Mouse (Mus musculus) cortical plate, adult 2 months (tissue): Measurements from ENCODE around the gene Sucla2. TPM values are rescaled to one million over a fixed set of nuclear protein-coding genes. Genes with fewer than 3 reads are reported as not detected.
A peak's percentile ranks its signal among the peaks of the same experiment; 100 is the strongest.
"Not testable (repeated sequence)": the region's sequence is repeated elsewhere in the genome, so short reads cannot be mapped to it uniquely, and the experiment has no call there.

Source experiments
- H3K27ac ChIP-seq: fragments of 200-500 bp; 2 replicates; pipeline ENCODE4 v1.5.1; 2012; ENCODE audit warnings: low read length, control low read depth, inconsistent platforms; ENCODE audit not compliant: insufficient read depth
- H3K4me1 ChIP-seq: fragments of 200-500 bp; 2 replicates; pipeline ENCODE4 v1.6.1; 2011; ENCODE audit warnings: low read length; ENCODE audit not compliant: control insufficient read depth, insufficient read depth
- H3K4me3 ChIP-seq: fragments of 200-500 bp; 2 replicates; pipeline ENCODE4 v1.5.1; 2011; ENCODE audit warnings: mild to moderate bottlenecking, low read length, control low read depth; ENCODE audit not compliant: insufficient read depth
- CTCF ChIP-seq: fragments of 200-500 bp; IDR thresholded peaks from 2 replicates; pipeline ENCODE4 v1.5.1; 2011; ENCODE audit warnings: mild to moderate bottlenecking, control low read depth, low read length; ENCODE audit not compliant: insufficient read depth; ENCODE audit errors: extremely low read depth
- POLR2A ChIP-seq: fragments of 200-500 bp; IDR thresholded peaks from 2 replicates; pipeline ENCODE4 v1.6.1; 2011; ENCODE audit warnings: mild to moderate bottlenecking, low read length, control low read depth; ENCODE audit not compliant: insufficient read depth; ENCODE audit errors: extremely low read depth
- polyA plus RNA-seq: library from polyadenylated mRNA; depleted of rRNA; stranded (reverse); fragments of >200 nt; gene quantifications from 2 replicates; pipeline ENCODE4 v1.2.3, GENCODE M21; 2012

Gene Sucla2
- polyA plus RNA-seq, 1 experiment, result 115 TPM

DNA sequence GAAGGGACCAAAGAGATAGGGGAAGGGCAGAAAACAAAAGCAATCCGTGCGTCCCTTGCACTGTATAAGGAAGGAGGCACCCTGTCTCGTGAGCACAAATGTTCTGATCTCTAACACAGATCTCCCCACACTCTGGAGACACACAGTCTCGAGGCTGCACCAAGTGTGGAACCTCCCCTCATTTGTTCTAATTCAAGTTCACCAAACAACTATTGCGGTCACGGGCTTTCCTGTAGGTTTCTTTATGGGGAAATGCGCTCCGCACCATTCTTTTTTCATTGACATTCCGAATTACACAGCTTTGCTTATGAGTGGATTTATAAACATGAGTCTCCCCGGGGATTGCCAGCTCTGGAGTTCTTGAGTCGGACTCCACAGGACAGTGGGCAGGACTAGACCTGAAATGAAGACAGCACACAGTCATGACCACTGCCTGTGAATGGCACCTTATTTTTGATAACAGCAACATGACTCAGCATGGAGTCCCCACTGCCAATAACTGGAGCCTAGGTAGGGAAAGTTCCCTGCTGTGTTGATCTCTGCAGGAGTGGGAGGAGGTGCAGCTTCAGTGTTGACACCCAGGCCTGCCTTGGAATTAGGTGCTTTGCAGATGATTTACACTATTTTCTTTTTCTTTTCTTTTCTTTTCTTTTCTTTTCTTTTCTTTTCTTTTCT lies 17.3 kb upstream of the Sucla2 start:
- Histone ChIP-seq H3K4me1 (peaks cover 4% of the 10 kb centered on the region; the same call in 1 of the 2 replicates), H3K27ac (no peak overlapping the region), H3K4me3 (no peak overlapping the region)
- TF ChIP-seq CTCF (no peak), POLR2A (no peak)

GRCm38 (mm10) chr14:73508630-73509395 lies 16.3 kb upstream of the Sucla2 start:
- Histone ChIP-seq H3K4me3 (no peak overlapping the region), H3K27ac (no peak overlapping the region), H3K4me1 (peaks cover 4% of the 10 kb centered on the region; the same call in 1 of the 2 replicates)
- TF ChIP-seq POLR2A (no peak), CTCF (no peak)

GRCm38 (mm10) chr14:73509765-73510423 lies 15.2 kb upstream of the Sucla2 start, which contains the start of gene Med4:
Gene Med4 (plus strand): TSS chr14:73510025.
- H3K4me3 ChIP-seq, result peak within 1 kb of the TSS; percentile 58
- H3K27ac ChIP-seq, result no peak within 1 kb of the TSS
- TF ChIP-seq CTCF (peak; percentile 100), POLR2A (peak; percentile 64; the same call in 1 of the 2 replicates)
- H3K4me1 ChIP-seq, result peaks cover 4% of the 10 kb centered on the region; the same call in 1 of the 2 replicates

- Histone ChIP-seq H3K4me1 (no peaks in the 10 kb centered on the region), H3K4me3 (no peak overlapping the region), H3K27ac (no peak overlapping the region)
- TF ChIP-seq POLR2A (no peak), CTCF (no peak)
Observed at GRCm38 (mm10) chr14:73524136-73524535, 983 bp upstream of the Sucla2 start.

DNA sequence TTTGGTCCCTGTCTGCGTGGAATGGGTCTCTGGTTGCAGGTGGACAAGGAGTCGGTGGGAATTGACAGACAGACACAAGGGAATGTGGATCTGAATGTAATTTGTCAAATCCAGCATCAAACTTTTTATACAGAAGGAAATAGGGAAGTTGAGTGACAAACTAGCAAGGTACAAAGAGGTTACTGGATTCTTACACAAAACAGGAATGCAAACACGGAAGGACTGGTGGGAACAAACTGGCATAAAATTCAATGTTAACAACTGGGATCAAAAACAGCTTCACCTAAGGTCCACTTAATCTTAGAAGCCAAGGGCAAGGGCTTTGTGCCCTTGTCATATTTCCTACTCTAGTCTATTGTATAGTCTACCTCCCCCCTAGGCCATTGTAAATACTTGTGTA lies 3.5 kb downstream of the Sucla2 start:
- not testable (repeated sequence) for H3K4me3 ChIP-seq, H3K27ac ChIP-seq, H3K4me1 ChIP-seq

DNA sequence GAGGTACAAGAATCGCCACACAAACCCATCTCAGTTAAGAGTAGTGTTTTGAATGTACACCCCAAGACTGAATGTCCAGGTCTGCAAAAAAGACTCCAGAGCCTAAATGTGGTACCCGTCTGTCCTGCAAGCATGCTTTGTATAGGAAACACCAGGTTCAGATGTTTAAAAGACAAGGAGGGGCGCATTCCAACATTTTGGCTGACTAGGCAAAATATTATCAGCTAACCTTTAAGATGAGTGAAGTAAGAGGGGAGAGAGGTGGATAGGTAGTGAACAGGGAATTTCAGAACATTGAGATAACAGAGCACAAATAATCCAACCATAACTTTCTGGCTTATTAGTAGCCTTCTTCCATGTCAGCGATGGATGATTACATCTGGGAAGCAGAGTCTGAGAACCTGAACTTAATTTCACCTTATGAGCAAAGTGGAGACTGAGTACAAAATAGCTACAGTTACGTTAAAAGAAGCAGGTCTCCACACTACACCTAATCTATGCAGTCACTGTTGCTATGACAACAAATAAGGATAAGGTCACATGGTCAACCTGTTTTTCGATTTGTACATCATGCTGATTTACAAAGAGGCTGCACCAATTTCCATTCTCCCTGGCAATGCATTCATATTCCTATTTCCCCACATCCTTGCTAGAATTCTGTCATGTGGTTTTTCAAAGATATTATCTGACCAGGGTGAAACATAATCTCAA lies 8.8 kb downstream of the Sucla2 start:
- no peak overlapping the region for H3K27ac ChIP-seq
- TF ChIP-seq POLR2A (no peak), CTCF (no peak)

GRCm38 (mm10) chr14:73535641-73536040 lies 10.5 kb downstream of the Sucla2 start:
- Histone ChIP-seq H3K27ac (no peak overlapping the region), H3K4me1 (no peaks in the 10 kb centered on the region), H3K4me3 (no peak overlapping the region)
- no peak for TF ChIP-seq POLR2A
- TF ChIP-seq CTCF, result no peak

More for the DNA sequence above, 8.8 kb downstream of the Sucla2 start:
- Histone ChIP-seq H3K4me1 (no peaks in the 10 kb centered on the region), H3K4me3 (no peak overlapping the region)

DNA sequence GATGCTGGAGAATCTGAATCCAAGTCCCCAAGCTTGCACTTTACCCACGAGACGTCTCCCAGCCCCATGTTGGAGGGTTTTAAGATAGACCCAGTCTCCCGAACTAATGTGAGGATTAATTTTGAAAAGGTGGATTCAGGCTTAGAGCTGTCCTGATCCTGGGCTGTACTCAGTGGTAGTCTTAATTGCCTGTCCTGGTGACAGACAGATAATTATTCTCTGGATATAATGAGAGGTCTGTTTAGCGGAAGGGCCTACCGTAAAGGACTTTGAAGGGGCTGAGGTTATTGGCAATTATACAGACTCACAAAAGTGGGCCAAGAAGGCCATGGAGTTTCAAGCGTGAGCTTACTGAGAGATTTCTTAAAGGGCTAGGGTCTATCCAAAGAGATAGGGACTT lies 18.7 kb downstream of the Sucla2 start:
- H3K4me1 ChIP-seq, result no peaks in the 10 kb centered on the region
- TF ChIP-seq CTCF, result no peak
- no peak for TF ChIP-seq POLR2A
- H3K27ac ChIP-seq, result no peak overlapping the region
- no peak overlapping the region for H3K4me3 ChIP-seq

GRCm38 (mm10) chr14:73547034-73547433 lies 21.9 kb downstream of the Sucla2 start:
- Histone ChIP-seq H3K4me1 (no peaks in the 10 kb centered on the region), H3K4me3 (no peak overlapping the region), H3K27ac (no peak overlapping the region)
- TF ChIP-seq CTCF (no peak), POLR2A (no peak)

DNA sequence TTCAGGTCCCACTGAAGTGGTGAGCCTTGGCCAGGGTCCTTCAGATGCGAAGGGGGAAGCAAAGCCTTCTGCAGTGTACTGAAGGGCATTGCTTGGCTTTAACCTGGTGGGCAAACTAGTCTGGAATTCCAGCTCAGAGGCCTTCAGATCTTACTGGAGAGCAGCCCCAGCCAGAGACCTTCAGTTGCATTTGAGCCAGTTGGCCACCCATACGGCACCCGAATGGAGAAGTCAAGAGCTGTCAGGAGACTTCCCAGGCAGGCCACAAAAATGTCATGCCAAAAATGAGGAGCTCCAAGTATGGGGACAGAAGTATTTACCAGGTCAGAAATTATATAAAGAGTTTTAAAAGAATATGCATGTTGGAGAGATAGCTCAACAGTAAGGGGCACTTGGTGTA lies 22.9 kb downstream of the Sucla2 start, which contains the start of gene Nudt15:
Nudt15 (minus strand) TSS at position 192 of the 400 bp plus-strand sequence.
- TF ChIP-seq POLR2A (no peak), CTCF (no peak)
- Histone ChIP-seq H3K4me3 (no peak within 1 kb of the TSS), H3K4me1 (no peaks in the 10 kb centered on the region), H3K27ac (no peak within 1 kb of the TSS)
